Mouse (Mus musculus): ENCODE measurements at regions not wholly inside any gene's neighbourhood (a gene's known extent, or its start where the extent isn't known, plus 50 kb on each side); places are given as distances from the start of the nearest gene placed in this dataset.

DNA sequence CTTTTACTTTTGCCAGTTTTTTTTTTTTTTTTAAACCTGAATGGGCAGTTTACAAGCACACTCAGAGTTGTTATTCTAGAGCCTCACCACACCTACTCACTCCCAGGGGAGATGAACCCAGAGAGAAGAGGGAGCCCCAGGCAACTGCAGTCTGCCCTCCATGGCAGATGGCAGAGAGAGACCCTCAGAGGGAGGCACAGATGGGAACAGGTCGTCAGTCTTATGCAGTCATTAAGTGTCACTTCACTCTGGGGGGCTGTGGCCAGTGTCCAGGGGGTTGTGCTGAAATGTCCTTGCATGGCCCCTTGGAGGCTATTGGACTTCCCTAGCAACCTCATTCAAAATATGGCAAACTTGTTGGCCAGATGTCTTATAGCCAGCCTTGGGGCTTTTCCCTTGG lies 101.3 kb upstream of the Pcdh8 start:
- ATAC-seq: no peak
- H3K9ac ChIP-seq (ENCODE audit: low read depth, low read length): no peak overlapping the region
- H3K4me1 ChIP-seq (replicated peaks; ENCODE audit: control insufficient read depth, insufficient read depth, low read length): no peaks in the 10 kb centered on the region
- H3K27me3 ChIP-seq (replicated peaks; ENCODE audit: control insufficient read depth, insufficient read depth, low read length): no peaks in the 10 kb centered on the region
- TF ChIP-seq CTCF (IDR thresholded peaks at IDR 0.05; ENCODE audit: low read depth): no peak
- no peak overlapping the region for H3K4me2 ChIP-seq (replicated peaks; ENCODE audit: low read depth)
- no peaks in the 10 kb centered on the region for H3K36me3 ChIP-seq (ENCODE audit: control insufficient read depth, insufficient read depth)
- H3K9me3 ChIP-seq (ENCODE audit: control insufficient read depth): no peaks in the 10 kb centered on the region
- 38% methylated on average over 1 of the region's 1 CpGs for WGBS
- H3K27ac ChIP-seq (ENCODE audit: low read depth, low read length): no peak overlapping the region
- H3K4me3 ChIP-seq (ENCODE audit: low read depth, low read length): no peak overlapping the region

DNA sequence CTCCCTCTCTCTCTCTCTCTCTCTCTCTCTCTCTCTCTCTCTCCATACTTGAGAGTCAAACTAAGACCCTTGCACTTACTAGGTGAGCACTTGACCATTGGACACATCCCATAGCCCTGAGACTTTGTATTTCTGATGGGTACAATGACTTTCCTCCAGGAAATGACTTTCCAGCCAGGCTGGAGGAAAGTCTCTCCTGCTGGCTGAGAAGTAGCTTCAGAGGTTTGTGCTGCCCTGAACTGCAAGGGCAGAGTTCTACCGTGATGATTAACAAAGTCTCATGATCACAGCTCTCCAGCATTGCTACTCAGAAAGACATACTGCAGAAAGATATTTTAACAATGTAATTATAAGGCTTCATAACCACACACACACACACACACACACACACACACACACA lies 98.2 kb upstream of the Pcdh8 start:
- H3K4me1 ChIP-seq (replicated peaks; ENCODE audit: control insufficient read depth, insufficient read depth, low read length): no peaks in the 10 kb centered on the region
- 32% methylated on average over 1 of the region's 1 CpGs for WGBS
- no peak for TF ChIP-seq CTCF (IDR thresholded peaks at IDR 0.05; ENCODE audit: low read depth)
- H3K9ac ChIP-seq (ENCODE audit: low read depth, low read length): no peak overlapping the region
- no peak overlapping the region for H3K4me3 ChIP-seq (ENCODE audit: low read depth, low read length)
- H3K27ac ChIP-seq (ENCODE audit: low read depth, low read length): no peak overlapping the region
- ATAC-seq: no peak
- no peaks in the 10 kb centered on the region for H3K9me3 ChIP-seq (ENCODE audit: control insufficient read depth)
- no peaks in the 10 kb centered on the region for H3K36me3 ChIP-seq (ENCODE audit: control insufficient read depth, insufficient read depth)
- H3K4me2 ChIP-seq (replicated peaks; ENCODE audit: low read depth): no peak overlapping the region
- no peaks in the 10 kb centered on the region for H3K27me3 ChIP-seq (replicated peaks; ENCODE audit: control insufficient read depth, insufficient read depth, low read length)

DNA sequence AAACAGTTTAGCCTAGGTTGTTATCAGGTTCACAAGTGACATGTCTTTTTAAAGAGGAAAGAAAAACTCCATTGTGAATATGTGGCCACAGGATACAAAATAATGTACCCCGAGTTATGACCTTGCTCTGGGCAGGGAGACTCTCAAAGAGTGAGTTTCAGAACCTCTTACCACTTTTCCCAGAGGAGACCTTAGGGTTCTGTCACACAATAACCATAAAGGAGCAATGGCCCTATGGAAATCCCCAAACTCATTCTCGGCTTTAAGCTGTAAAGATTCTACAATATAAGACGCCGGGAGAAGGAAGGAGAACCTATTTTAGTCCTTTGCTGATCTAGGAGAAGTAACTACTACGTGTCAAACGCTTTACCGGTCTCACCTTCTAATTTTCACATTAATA lies 85.1 kb upstream of the Pcdh8 start:
- 90% methylated on average over 7 of the region's 7 CpGs for WGBS
- Histone ChIP-seq H3K4me3 (ENCODE audit: low read depth, low read length) (no peak overlapping the region), H3K9me3 (ENCODE audit: control insufficient read depth) (no peaks in the 10 kb centered on the region), H3K36me3 (ENCODE audit: control insufficient read depth, insufficient read depth) (no peaks in the 10 kb centered on the region), H3K9ac (ENCODE audit: low read depth, low read length) (no peak overlapping the region), H3K27me3 (replicated peaks; ENCODE audit: control insufficient read depth, insufficient read depth, low read length) (no peaks in the 10 kb centered on the region), H3K4me2 (replicated peaks; ENCODE audit: low read depth) (no peak overlapping the region), H3K27ac (ENCODE audit: low read depth, low read length) (no peak overlapping the region), H3K4me1 (replicated peaks; ENCODE audit: control insufficient read depth, insufficient read depth, low read length) (no peaks in the 10 kb centered on the region)
- no peak for ATAC-seq
- TF ChIP-seq CTCF (IDR thresholded peaks at IDR 0.05; ENCODE audit: low read depth): no peak

DNA sequence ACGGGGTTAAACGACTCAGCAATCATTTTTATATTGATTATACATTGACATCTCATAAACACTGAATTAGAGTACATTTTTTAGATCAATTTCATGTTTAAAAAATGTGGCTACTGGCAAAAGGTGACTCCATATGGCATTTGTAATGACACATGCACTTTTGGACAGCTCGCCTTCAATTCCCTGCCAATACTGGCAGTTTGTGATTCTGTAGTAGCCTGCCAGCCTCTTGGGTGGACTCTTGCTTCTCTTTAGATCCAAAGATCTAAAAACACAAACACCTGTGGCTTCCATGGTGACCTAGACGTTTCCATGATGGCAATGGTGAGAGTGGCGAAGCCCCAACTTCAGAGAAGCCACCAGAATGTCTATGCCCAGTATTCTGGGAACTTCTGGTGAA lies 83.1 kb upstream of the Pcdh8 start:
- Histone ChIP-seq H3K36me3 (ENCODE audit: control insufficient read depth, insufficient read depth) (no peaks in the 10 kb centered on the region), H3K4me1 (replicated peaks; ENCODE audit: control insufficient read depth, insufficient read depth, low read length) (no peaks in the 10 kb centered on the region), H3K27ac (ENCODE audit: low read depth, low read length) (no peak overlapping the region), H3K9me3 (ENCODE audit: control insufficient read depth) (no peaks in the 10 kb centered on the region), H3K27me3 (replicated peaks; ENCODE audit: control insufficient read depth, insufficient read depth, low read length) (no peaks in the 10 kb centered on the region), H3K9ac (ENCODE audit: low read depth, low read length) (no peak overlapping the region), H3K4me3 (ENCODE audit: low read depth, low read length) (no peak overlapping the region), H3K4me2 (replicated peaks; ENCODE audit: low read depth) (no peak overlapping the region)
- WGBS: 80% methylated on average over 5 of the region's 5 CpGs
- TF ChIP-seq CTCF (IDR thresholded peaks at IDR 0.05; ENCODE audit: low read depth): no peak
- ATAC-seq: no peak

DNA sequence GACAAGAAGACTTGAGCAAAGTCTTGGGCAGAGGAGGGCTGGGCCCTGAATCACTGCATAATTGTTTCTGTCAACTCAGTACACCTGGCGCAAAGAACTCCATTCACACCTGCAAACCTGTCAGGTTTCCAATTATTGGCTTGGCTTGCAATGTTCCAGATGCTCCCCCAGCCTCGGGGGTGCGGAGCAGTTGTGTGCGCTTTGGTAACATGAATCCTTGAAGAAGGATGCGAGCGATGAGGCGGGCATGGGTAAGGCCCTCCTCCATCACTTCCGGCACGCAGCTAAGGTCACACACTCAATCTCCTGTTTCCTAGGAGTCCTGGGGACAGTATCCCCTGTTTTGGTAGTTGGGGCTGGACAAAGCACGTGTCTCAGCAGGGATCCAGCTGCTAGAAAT lies 81.6 kb upstream of the Pcdh8 start:
- no peak for ATAC-seq
- WGBS: 80% methylated on average over 10 of the region's 10 CpGs
- H3K9ac ChIP-seq (ENCODE audit: low read depth, low read length): no peak overlapping the region
- H3K9me3 ChIP-seq (ENCODE audit: control insufficient read depth): no peaks in the 10 kb centered on the region
- no peak overlapping the region for H3K4me2 ChIP-seq (replicated peaks; ENCODE audit: low read depth)
- H3K36me3 ChIP-seq (ENCODE audit: control insufficient read depth, insufficient read depth): no peaks in the 10 kb centered on the region
- no peak overlapping the region for H3K27ac ChIP-seq (ENCODE audit: low read depth, low read length)
- no peaks in the 10 kb centered on the region for H3K27me3 ChIP-seq (replicated peaks; ENCODE audit: control insufficient read depth, insufficient read depth, low read length)
- H3K4me3 ChIP-seq (ENCODE audit: low read depth, low read length): no peak overlapping the region
- no peaks in the 10 kb centered on the region for H3K4me1 ChIP-seq (replicated peaks; ENCODE audit: control insufficient read depth, insufficient read depth, low read length)
- TF ChIP-seq CTCF (IDR thresholded peaks at IDR 0.05; ENCODE audit: low read depth): no peak

DNA sequence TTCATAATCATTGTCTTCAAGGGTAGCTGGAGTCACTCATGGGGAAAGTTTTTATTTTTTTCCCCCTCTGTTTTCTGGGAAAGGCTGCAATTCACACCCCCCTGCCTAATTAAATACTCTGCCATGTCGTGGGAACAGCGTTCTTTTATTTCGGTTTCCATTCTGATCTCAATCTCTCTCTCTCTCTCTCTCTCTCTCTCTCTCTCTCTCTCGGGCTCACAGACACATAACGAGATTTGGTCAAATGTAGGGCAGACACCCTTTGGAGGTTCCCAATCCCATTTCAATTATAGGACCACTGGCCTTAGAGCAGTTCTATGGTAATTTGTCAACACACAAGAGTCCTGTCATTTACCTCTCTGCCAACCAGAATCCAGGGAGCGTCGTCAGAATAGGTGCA lies 80.7 kb upstream of the Pcdh8 start:
- no peak for ATAC-seq
- Histone ChIP-seq H3K9me3 (ENCODE audit: control insufficient read depth) (no peaks in the 10 kb centered on the region), H3K36me3 (ENCODE audit: control insufficient read depth, insufficient read depth) (no peaks in the 10 kb centered on the region), H3K4me1 (replicated peaks; ENCODE audit: control insufficient read depth, insufficient read depth, low read length) (no peaks in the 10 kb centered on the region), H3K9ac (ENCODE audit: low read depth, low read length) (no peak overlapping the region), H3K27ac (ENCODE audit: low read depth, low read length) (no peak overlapping the region), H3K4me2 (replicated peaks; ENCODE audit: low read depth) (no peak overlapping the region), H3K27me3 (replicated peaks; ENCODE audit: control insufficient read depth, insufficient read depth, low read length) (no peaks in the 10 kb centered on the region), H3K4me3 (ENCODE audit: low read depth, low read length) (no peak overlapping the region)
- WGBS: 78% methylated on average over 7 of the region's 7 CpGs
- no peak for TF ChIP-seq CTCF (IDR thresholded peaks at IDR 0.05; ENCODE audit: low read depth)

DNA sequence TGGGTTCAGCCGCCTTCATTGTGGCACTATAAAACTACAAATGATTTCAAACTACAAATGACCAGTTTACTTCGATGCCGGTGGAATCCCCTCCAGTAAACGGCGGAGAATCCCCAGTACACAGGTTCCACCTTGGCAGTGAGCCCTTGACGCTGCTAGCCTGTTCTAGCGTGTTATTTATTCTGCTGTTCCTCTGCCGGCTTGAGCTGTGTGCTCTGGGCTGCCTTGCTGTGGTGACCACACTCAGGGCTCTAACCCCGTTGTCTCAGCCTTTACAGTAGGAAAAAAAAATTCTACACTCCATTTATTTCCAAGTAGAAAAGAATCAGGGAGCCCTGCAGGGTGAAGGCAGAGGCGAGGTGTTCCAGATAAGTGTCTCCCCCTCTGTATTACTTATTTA lies 80.1 kb upstream of the Pcdh8 start:
- Histone ChIP-seq H3K9me3 (ENCODE audit: control insufficient read depth) (no peaks in the 10 kb centered on the region), H3K27ac (ENCODE audit: low read depth, low read length) (no peak overlapping the region), H3K36me3 (ENCODE audit: control insufficient read depth, insufficient read depth) (no peaks in the 10 kb centered on the region), H3K4me2 (replicated peaks; ENCODE audit: low read depth) (no peak overlapping the region), H3K4me1 (replicated peaks; ENCODE audit: control insufficient read depth, insufficient read depth, low read length) (no peaks in the 10 kb centered on the region), H3K27me3 (replicated peaks; ENCODE audit: control insufficient read depth, insufficient read depth, low read length) (no peaks in the 10 kb centered on the region), H3K4me3 (ENCODE audit: low read depth, low read length) (no peak overlapping the region), H3K9ac (ENCODE audit: low read depth, low read length) (no peak overlapping the region)
- 80% methylated on average over 10 of the region's 10 CpGs for WGBS
- no peak for TF ChIP-seq CTCF (IDR thresholded peaks at IDR 0.05; ENCODE audit: low read depth)
- ATAC-seq: no peak
